Mouse (Mus musculus): Measurements from ENCODE around the gene Pfkfb1. TPM values are rescaled to one million over a fixed set of nuclear protein-coding genes. Genes with fewer than 3 reads are reported as not detected.

Pfkfb1 gene
- polyA plus RNA-seq, 1 experiment from 2014 or later, result 8.1 TPM

Small RNA genes lying within 50 kb of the gene (microRNA-seq; reads per million reads assigned to microRNA genes)
- not detected for gene Mir3620

Other genes starting within 250 kb of the Pfkfb1 start
- gene Tmem29, start 129.1 kb upstream of the Pfkfb1 start, polyA plus RNA-seq (2015; fragmentation: Nextera tagmentation; extraction: Ambion mirVana), result 12.3 and 13.4 TPM in 2 replicates
- gene Alas2, start 40.9 kb upstream of the Pfkfb1 start, polyA plus RNA-seq (2015; fragmentation: Nextera tagmentation; extraction: Ambion mirVana), result 1,389 and 1,560 TPM in 2 replicates
- gene Apex2, start 1.6 kb downstream of the Pfkfb1 start, polyA plus RNA-seq (2015; fragmentation: Nextera tagmentation; extraction: Ambion mirVana), result 11.1 and 12.4 TPM in 2 replicates
- 0.60 and 0.78 TPM in 2 replicates for gene Tro, start 69.4 kb downstream of the Pfkfb1 start, polyA plus RNA-seq (2015; fragmentation: Nextera tagmentation; extraction: Ambion mirVana)
- 64.8 and 66.6 TPM in 2 replicates for gene Maged2, start 226.1 kb downstream of the Pfkfb1 start, polyA plus RNA-seq (2015; fragmentation: Nextera tagmentation; extraction: Ambion mirVana)

All from liver, embryonic 15.5 days (tissue).